Mouse (Mus musculus): Measurements from ENCODE around the gene Gm45234. TPM values are rescaled to one million over a fixed set of nuclear protein-coding genes. Genes with fewer than 3 reads are reported as not detected.

The Gm45234 gene
- total RNA-seq, 2 experiments from 2014 or later, result not detected

DNA sequence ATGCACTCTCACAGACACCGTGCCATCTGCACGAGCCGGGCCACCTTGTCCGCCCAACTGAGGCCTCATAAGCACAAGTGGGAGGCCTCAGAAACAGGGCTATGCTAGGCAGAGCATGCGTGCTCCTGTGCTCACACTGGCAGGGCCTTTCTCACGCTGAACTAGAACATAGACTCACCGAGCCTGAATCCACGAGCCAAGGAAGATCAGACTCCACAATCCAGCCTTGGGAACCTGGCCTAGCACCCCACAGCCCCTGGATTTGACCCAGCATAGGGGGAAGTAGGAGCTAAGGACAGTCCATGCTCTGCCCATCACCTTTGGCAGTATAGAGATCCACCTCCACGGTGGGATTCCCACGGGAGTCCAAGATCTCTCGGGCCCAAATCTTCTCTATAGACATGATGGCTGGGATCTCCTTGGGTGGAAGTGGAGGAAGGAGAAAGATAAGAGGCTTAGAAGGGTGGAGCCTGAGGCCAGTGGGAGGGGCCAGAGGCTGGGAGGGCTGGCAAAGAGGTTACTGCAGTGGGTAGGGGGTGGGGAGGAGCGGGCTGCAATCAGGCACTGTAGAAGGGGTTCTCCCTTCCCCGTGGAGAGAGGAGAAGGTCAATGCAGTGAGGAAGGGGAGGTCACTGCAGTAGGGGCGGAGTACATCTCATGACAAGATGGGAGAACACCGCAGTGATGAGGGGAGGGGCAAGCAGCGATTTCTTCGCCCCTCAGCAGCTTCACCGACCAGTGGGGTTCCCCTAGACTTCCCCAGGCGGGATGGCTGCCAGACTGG, 12.3 kb upstream of the Gm45234 start:
- no peak for DNase-seq (ENCODE audit: low spot score in 2 of 2)

DNA sequence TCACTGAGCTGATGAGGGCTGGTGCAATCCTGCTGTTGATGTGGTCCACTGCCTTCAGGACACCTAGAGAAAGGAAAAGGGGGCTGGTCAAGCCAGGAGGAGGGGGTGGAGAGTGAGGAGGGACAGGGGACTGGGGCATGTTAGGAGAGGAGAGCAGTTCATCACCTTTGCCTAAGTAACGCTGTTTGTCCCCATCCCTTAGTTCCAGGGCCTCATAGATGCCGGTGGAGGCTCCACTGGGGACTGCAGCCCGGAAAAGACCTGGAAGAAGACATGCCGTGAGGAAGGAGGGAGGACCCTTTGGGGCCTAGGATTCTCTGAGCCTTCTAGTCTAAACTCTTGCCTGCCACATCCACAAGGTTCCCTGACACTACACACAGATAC, 11.7 kb upstream of the Gm45234 start:
- no peak for DNase-seq (ENCODE audit: low spot score in 2 of 2)

DNA sequence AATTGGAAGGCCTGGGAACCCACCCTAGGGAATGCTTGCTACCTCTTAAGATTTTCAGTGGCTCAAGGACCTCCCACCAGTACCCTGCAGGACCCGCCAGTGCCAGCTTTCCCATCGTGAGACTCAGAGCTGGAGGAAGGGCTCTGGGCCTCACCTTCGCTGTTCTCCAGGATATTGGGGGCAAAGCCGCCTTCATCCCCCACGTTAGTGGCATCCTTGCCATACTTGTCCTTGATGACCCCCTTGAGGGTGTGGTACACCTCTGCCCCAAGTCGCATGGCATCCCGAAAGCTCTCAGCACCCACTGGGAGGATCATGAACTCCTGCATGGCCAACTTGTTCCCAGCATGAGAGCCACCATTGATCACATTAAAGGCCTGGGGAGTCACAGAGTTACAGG, 10.1 kb upstream of the Gm45234 start:
- no peak for DNase-seq (ENCODE audit: low spot score in 2 of 2)

DNA sequence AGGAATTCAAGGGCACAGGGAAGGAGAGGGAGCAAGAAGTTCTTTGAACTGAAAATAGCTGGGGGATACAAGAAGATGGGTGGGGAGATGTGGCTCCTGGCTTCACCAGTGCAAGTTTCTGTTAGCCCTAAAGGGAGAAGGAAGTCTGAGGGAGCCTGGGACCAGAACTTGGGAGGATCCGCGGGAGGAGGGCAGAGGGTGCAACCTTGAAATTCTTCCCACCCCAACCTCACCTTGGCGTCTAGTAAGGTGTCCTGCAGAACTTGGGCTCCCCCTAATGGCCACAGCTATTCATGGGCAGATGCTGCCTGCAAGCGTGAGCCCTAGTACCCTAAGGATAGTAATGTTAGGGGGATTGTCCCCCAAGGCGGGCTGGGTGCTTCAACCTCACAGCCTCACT, 3.4 kb upstream of the Gm45234 start:
- DNase-seq (ENCODE audit: low spot score in 2 of 2), result peak; percentile 80 to 85

DNA sequence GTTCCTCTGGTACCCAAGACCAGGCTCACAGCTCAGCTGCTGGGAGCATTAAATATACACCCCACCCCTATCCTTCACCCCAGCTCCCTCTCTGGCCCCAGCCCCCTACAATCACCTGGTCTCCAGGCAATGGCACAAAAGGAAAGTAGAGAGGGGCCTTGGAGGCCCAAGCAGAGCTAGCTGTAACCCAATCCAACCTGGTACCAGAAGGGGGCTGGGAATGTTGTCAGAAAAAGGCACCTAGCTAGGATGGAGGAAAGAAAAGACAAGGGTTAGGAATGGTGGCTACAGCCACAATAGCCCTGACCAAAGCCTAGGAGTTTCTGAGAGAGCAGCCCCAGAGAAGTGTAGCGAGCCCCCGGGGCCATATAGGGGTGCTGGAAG, 3.0 kb upstream of the Gm45234 start:
- no peak for DNase-seq (ENCODE audit: low spot score in 2 of 2)

DNA sequence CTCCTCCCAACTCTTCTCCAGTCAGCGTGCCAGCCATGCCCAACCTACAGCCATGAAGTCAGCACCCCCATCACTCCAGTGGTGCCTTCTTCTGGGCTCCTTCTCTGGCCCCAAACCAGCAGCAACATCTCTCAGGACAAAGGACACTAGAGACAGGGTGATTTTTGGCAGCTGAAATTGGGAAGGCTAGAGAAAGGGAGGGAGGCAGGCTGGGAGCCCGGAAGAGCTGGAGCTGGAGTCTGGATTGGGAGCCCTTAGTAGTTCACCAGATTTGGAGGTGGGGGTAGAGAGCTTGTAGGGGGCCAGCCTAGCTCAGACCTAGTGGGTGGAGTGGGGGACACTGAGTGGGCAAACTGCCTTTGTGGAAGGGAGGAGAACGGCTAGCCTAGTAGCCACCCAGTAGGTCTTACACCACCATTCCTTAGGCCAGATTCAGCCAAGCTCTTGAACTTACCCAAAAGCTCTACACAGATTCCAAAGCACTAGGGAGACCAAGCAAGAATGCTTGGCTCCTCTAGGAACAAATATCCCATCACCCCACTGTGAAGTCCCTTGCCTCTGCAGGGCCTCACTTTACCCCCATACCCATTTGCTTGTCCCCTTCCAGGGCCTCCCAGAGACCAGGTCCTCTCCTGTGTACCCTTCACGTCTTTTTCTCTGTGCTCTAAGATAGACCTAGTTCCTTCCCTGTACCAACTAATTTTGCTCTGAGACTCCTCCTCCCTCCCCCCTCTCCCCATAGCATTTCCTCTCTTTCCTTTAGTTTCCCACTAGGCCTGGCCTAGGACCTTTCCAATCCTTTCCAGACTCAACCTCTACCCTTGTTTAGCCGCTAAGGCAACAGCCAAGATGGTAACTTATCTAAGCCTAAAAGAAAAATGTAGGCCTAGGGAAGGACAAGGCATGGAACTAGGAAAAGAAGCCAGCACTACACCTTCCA, 2.4 kb upstream of the Gm45234 start:
- DNase-seq (ENCODE audit: low spot score in 2 of 2), result peak; percentile 15 to 41

DNA sequence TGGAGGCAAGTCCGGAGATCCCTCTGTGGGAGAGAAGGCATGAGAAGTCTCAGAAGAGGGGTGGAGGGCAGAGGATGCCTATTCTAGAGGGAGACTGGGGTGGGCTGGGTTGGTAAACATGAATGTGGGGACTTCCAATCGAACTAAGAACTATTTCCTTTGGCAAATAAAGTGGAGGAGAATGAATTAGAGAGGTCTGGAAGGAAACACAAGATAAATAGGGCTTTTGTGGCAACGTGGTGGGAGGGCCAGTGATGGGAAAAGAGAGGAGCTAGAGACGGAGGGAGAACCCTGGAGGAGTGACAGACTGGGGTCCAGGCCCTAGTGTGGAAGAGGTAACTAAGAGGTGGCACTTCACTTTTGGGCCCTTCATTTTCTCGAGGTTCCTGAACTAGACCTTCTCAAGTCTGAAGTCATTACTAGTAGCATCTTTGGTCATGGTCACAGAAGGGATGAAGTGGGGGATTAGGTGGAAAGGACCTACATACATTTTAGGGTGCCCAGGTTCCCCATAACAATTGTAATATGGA, 1.6 kb upstream of the Gm45234 start:
- DNase-seq (ENCODE audit: low spot score in 2 of 2), result no peak

DNA sequence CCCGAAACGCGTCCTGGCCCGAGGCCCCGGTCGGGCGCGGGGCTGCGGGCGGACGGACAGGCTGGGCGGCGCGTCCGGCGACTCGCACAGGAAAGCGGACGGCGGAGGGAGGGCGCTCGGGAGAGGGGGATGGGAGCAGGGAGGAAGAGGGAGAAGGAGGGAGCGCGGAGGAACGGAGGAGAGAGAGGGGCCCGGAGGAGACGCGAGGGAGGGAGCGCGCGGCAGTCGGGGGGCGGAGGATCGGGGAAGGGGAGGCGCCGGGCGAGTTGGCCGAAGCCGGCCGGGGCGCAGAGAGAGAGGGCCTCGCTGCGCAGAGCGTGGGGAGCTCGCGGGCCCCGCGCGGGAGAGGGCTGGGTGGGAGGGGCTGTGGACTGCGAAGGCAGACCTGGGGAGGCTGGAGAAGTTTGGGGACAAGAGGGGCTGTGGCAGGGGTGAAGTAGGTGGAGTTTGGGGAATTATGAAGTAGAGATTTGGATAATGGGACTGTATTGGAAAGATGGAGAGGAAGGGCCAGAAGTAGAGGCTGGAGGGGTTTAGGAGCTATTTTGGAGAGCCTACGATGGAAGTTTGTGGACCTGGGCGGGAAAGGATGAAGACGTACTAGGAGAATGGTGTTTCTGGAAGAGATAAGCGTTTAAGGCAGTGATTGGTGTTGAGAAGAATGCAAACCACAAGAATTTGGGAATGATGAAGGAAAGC, 980 bp upstream of the Gm45234 start:
- DNase-seq (ENCODE audit: low spot score in 2 of 2), result peak; percentile 80 to 85

DNA sequence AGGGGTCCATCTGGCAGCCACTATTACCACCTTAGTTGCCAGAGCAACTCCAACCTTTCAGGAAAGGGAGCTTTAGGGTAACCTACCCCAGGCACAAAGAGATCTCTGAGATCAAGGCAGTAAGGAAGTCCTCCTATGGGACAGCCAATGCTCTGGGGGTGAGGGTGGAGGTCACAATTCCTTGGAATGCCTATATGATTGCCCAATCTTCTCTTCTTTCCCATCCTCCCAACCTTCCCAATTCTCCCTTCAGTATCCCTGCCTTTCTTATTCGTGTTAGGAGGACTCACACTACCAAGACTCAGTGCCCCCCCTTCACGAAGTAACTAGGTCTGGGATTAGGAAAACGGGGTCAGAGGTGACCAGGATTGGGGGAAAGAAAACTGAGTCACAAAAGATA, 515 bp downstream of the Gm45234 start:
- no peak for DNase-seq (ENCODE audit: low spot score in 2 of 2)

DNA sequence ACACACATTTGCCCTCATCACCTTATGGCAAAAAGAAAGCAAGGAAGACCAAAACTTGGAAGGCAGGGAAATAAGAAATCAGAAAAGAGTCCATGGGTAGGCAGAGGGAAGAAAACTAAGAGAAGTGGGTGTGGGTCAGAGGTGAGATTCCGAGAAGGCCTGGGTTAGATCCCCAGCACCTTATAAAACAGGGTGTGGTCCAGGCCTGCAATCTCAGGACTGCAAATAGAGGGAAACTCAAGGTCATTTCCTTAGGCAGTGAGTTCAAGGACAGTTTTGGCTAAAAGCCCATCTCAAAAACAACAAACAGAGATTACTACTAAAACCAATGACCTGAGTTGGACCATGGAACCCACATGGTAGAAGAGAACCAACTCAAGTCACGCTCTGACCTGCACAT, 2.0 kb downstream of the Gm45234 start:
- DNase-seq (ENCODE audit: low spot score in 2 of 2), result no peak

DNA sequence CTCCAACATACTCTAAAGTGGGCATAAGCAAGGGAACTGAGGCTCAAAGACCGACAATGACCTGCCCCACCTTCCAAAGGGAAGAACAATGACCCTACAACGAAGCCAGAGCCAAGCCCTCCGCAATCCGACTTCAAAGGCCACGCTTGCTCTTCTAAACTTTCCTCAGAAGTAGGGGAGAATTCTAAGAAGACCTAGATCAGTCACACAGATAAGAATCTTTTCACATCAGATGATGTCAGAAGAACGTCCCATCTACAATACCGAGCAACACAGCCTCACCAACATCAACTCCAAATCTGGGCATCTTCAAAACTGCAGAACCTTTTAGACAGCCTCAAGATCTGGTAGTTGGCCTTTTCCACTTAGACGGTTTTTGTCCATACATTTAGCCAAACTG, 5.4 kb downstream of the Gm45234 start:
- no peak for DNase-seq (ENCODE audit: low spot score in 2 of 2)

DNA sequence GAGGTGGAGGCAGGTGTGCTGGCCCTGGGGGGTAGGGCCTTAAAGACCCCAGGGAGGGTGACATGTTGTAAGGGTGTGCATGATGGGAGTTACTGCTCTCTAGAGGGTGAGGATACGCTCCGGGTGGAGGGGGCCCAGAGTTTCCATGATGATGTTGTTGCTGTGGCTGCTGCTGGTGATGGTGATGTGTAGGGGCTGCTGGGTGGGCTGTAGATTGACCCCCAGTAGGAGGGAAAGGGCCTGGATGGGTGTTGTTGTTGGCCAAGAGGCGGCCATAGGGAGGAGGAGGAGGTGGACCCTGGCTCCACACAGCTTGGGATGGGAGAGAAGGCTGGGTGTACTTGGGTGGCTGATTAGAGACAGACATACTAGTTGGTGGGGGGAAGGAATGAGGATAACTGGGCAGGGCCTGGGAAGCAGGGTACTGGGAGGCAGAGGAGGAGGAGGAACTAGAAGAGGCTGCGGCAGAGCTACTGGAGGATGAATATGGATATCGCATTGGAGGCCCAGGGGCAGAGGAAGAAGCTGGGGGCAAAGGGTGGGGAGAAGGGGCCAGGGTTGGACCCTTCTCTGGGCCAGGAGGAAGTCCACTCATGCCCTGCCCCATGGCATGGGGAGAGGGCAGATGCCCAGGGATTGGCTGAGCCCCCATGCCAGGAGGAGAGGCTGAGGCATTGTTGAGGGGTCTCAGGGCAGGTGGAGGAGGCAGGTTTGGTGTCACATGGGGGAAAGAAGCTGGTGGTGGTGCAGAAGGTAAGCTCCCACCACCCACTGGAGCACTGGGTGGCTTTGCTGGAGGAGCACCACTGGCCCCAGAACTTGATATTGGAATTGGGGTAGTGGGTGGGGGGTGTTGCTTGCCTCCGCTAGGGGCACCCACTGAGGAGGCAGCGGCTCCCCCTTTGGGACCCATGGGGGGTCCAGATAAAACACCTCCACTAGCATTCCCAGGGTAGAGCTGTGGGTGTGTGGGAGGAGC, 8.9 kb downstream of the Gm45234 start:
- no peak for DNase-seq (ENCODE audit: low spot score in 2 of 2)

DNA sequence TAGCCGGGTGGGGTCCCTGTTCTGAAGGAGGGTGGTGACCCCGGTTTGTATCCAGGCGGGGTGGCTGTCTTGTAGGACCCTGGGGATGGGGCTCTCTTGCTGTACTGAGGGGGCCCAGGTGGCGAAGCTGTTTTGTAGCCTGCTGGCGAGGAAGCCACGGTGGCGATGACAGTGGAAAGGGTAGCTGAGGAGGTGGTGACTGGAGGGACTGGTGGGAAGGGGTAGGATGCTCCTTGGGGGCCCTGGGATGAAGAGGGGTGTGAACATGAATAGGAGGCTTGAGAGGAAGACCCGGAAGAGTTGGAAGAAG, 9.6 kb downstream of the Gm45234 start:
- DNase-seq (ENCODE audit: low spot score in 2 of 2), result no peak

DNA sequence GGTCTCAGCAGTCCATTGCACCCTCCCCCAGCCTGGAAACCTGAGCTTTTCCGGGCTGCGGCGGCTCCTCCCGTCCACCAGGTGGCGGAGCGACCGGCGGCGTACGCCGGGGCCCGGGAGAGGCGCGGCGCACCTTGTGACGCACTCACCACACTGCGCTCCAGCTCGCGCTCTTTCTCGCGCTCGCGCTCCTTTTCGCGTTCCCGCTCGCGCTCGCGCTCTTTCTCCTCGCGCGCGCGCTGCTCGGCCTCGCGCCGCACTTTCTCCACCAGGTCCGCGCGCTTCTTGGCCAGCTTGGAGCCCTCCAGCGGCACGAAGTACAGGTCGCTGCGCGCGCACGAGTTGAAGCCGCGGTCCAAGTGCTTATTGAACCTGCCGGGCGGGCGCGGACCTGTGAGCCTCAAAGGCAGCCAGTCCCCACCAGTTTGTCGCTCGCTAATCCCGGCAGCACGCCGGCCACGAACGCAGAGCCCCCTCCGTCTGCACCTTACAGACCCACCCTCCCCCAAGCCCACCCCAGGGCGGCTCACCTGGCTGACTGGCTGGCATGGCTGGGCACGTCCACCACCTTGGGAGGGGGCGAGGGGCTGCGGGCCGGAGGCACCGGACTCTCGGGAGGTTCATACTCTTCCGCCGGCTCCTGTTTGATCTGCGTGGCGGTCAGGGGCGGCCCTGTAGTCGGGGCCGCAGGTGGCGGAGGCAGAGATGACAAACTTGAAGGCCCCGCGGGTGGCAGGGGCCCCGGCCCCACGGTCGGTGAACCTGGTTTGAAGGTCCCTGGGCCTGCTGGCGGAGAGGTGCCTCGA, 10.1 kb downstream of the Gm45234 start:
- peak; percentile 93 to 95 for DNase-seq (ENCODE audit: low spot score in 2 of 2)

DNA sequence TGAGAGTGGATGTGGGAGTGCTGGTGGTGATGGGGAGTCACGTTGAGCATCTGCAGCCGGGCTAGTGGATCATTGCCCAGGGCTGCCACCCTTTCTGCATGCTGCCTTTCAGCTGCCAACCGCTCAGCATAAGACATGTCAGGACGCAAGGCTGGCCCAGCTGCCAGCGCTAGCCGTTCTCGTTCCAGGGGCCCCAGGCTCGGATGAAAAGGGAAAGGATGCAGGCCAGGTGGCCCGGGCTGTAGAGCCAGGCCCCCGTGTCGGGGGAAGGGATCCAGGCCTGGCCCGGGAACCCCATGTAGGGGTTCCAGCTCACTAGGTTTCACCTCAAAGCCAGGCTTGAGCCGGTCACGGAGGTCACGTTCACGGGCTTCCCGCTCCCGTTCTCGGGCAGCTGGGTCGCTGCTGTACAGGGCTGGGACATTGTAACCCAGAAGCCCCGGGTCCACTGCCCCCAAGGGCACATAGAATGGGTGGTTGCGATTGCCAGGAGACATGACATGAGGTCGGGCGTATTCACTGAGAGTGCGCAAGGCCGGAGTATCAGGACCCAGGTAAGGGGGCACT, 11.0 kb downstream of the Gm45234 start:
- no peak for DNase-seq (ENCODE audit: low spot score in 2 of 2)

DNA sequence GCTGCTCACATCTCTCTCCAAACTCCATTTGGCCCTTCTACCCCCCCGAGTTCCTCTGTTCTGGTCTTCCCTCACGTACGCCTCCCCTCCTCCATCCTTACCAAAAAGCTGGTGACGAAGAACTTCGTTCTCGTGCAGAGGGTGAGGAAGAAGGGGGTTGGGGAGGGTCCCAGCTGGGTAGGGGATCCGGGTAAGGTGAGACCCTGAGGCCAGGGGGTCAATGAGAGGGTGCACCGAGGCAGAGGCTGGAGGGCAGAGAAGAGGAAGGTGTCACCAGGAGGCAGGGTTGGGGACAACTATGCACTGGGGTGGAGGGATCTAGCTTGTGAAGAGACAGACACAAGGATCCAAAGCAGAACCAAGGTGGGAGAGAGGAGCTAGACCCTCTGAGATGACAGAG, 12.2 kb downstream of the Gm45234 start:
- no peak for DNase-seq (ENCODE audit: low spot score in 2 of 2)

DNA sequence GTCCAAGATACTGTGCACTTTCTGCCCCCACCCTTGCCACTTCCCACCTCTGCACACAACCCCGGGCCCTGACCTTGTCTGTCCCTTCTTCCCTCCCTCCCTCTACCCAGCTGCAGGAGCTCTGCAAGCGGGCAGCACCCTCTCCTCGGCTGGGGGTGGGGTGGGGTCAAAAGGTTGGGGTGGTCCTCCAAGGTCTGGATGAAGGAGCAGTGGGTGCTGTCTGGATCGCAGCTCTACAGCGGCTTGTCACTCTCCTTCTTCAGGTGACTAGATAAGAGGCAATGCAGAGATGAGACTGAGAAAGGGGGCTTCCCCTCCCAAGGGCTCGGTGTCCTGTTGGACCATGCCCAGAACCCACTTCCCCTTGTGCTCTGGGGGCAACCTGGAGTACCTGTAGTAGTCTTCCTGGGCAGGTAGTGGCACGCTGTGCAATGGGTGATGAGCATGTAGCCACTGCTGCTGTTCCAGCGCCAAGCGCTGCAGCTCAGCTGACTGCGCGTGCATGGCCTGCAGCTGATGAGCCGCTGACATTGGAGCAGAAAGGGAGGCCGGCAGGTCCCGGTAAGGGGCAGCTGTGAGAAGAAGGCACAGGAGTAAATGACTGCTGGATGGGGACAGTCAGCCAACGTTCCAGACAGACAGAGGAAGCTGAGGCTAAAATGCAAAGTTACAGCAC, 12.8 kb downstream of the Gm45234 start:
- no peak for DNase-seq (ENCODE audit: low spot score in 2 of 2)

DNA sequence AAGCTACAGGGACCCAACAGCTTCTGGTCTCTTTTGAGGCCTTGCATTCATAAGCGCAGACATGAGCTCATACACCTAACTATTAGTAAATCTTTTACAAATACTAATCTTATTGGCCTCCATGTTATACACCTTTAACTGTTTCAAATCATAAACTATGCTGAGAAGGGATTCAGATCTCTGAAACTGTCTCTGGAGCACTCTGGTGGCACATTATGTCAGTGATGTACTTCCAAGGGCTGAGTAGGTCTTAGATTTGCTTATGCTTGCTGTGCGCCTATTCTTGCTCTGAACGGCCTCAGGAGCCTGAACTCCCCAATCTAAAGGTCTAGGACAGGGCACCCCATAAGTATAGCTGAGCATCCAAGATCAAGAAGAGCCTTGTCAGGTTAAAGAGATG, 14.0 kb downstream of the Gm45234 start:
- no peak for DNase-seq (ENCODE audit: low spot score in 2 of 2)
